Mouse (Mus musculus) MEL (cell line): ENCODE results near the gene Fam122a. TPM values are rescaled to one million over a fixed set of nuclear protein-coding genes. Genes with fewer than 3 reads are reported as not detected.

Experiments used
- DNase-seq: peaks from one replicate; pipeline ENCODE4 v3.0.0; 2011; ENCODE audit warnings: low read depth, low spot score
- H3K27ac ChIP-seq: 2 replicates; pipeline ENCODE4 v1.5.1; 2012; ENCODE audit warnings: low read depth, mild to moderate bottlenecking, control low read depth, low read length, moderate library complexity; ENCODE audit not compliant: control insufficient read depth
- H3K27me3 ChIP-seq, 2 experiments: fragments of 150-350 bp in 1 of 2; sonication (generic) in 1 of 2; 2 replicates each; pipeline ENCODE4 v1.6.1; 2012; ENCODE audit warnings: low read length in 2 of 2, mild to moderate bottlenecking in 2 of 2, improper control_type of control experiment in 1 of 2, moderate library complexity in 1 of 2; ENCODE audit not compliant: insufficient read depth in 2 of 2, control insufficient read depth in 1 of 2
- H3K36me3 ChIP-seq, 2 experiments: 2 replicates each; pipeline ENCODE4 v1.6.1; 2012 to 2014; ENCODE audit warnings: low read length in 2 of 2, improper control_type of control experiment in 1 of 2, inconsistent platforms in 1 of 2, mild to moderate bottlenecking in 1 of 2; ENCODE audit not compliant: insufficient read depth in 2 of 2, control insufficient read depth in 1 of 2
- H3K4me1 ChIP-seq, 2 experiments: fragments of 150-350 bp in 1 of 2; sonication (generic) in 1 of 2; 2 replicates each; pipeline ENCODE4 v1.6.1; 2012; ENCODE audit warnings: low read length in 2 of 2, improper control_type of control experiment in 1 of 2, mild to moderate bottlenecking in 1 of 2; ENCODE audit not compliant: insufficient read depth in 2 of 2, control insufficient read depth in 1 of 2
- H3K4me3 ChIP-seq, 2 experiments: fragments of 150-350 bp in 1 of 2; sonication (generic) in 1 of 2; 2 replicates each; pipeline ENCODE4 v1.5.1; 2012; ENCODE audit warnings: low read depth in 2 of 2, low read length in 2 of 2, mild to moderate bottlenecking in 2 of 2, moderate library complexity in 2 of 2, control low read depth in 1 of 2, improper control_type of control experiment in 1 of 2; ENCODE audit not compliant: control insufficient read depth in 1 of 2, insufficient read depth in 1 of 2
- H3K79me2 ChIP-seq: 2 replicates; pipeline ENCODE4 v1.6.1; 2012; ENCODE audit warnings: mild to moderate bottlenecking, low read length, moderate library complexity; ENCODE audit not compliant: control insufficient read depth, poor library complexity, insufficient read depth
- H3K9ac ChIP-seq: 2 replicates; pipeline ENCODE4 v1.6.1; 2012; ENCODE audit warnings: low read depth, mild to moderate bottlenecking, control low read depth, low read length, moderate library complexity; ENCODE audit not compliant: control insufficient read depth, poor library complexity, severe bottlenecking
- H3K9me3 ChIP-seq: fragments of 150-350 bp; sonication (generic); replicated peaks from 2 replicates; pipeline ENCODE4 v1.6.1; 2012; ENCODE audit warnings: mild to moderate bottlenecking, low read length, improper control_type of control experiment, moderate library complexity; ENCODE audit not compliant: insufficient read depth
- BHLHE40 ChIP-seq: IDR thresholded peaks from 2 replicates; pipeline ENCODE4 v1.6.1; 2012; ENCODE audit warnings: low read depth, mild to moderate bottlenecking, inconsistent platforms, low read length, improper control_type of control experiment, borderline replicate concordance
- CHD2 ChIP-seq: IDR thresholded peaks from 2 replicates; pipeline ENCODE4 v1.6.1; 2011; ENCODE audit warnings: low read length, improper control_type of control experiment
- CTCF ChIP-seq, 3 experiments: IDR thresholded peaks in 2 of 3; conservative IDR thresholded peaks in 1 of 3; 2 replicates each; pipeline ENCODE4 v1.5.1; 2011 to 2012; ENCODE audit warnings: low read length in 3 of 3, low read depth in 2 of 3, mild to moderate bottlenecking in 2 of 3, improper control_type of control experiment in 1 of 3, inconsistent platforms in 1 of 3, mixed read lengths in 1 of 3, moderate library complexity in 1 of 3; ENCODE audit not compliant: control insufficient read depth in 1 of 3, insufficient read depth in 1 of 3, poor library complexity in 1 of 3, severe bottlenecking in 1 of 3
- ELF1 ChIP-seq: IDR thresholded peaks from 2 replicates; pipeline ENCODE4 v1.6.1; 2014; ENCODE audit warnings: low read depth, mild to moderate bottlenecking, inconsistent platforms, low read length, improper control_type of control experiment, moderate library complexity
- ETS1 ChIP-seq: IDR thresholded peaks from 2 replicates; pipeline ENCODE4 v1.6.1; 2012; ENCODE audit warnings: low read depth, mild to moderate bottlenecking, inconsistent platforms, low read length, improper control_type of control experiment, moderate library complexity
- GABPA ChIP-seq: IDR thresholded peaks from 2 replicates; pipeline ENCODE4 v1.6.1; 2012; ENCODE audit warnings: low read depth, mild to moderate bottlenecking, inconsistent platforms, low read length, improper control_type of control experiment, moderate library complexity
- HCFC1 ChIP-seq: IDR thresholded peaks from 2 replicates; pipeline ENCODE4 v1.6.1; 2012; ENCODE audit warnings: low read depth, mild to moderate bottlenecking, inconsistent platforms, low read length, improper control_type of control experiment, moderate library complexity
- MAFK ChIP-seq: IDR thresholded peaks from 2 replicates; pipeline ENCODE4 v1.6.1; 2011; ENCODE audit warnings: low read depth, mild to moderate bottlenecking, low read length, improper control_type of control experiment, borderline replicate concordance
- MEF2A ChIP-seq: IDR thresholded peaks from 2 replicates; pipeline ENCODE4 v1.6.1; 2014; ENCODE audit warnings: low read depth, mild to moderate bottlenecking, inconsistent platforms, low read length, improper control_type of control experiment; ENCODE audit not compliant: poor library complexity, insufficient replicate concordance, severe bottlenecking; ENCODE audit errors: extremely low read depth
- MXI1 ChIP-seq: IDR thresholded peaks from 2 replicates; pipeline ENCODE4 v1.6.1; 2011; ENCODE audit warnings: mild to moderate bottlenecking, low read depth, low read length, improper control_type of control experiment
- MYC ChIP-seq: IDR thresholded peaks from 2 replicates; pipeline ENCODE4 v1.6.1; 2011; ENCODE audit warnings: low read depth, mild to moderate bottlenecking, low read length, improper control_type of control experiment, moderate library complexity
- NRF1 ChIP-seq: IDR thresholded peaks from 2 replicates; pipeline ENCODE4 v1.6.1; 2014; ENCODE audit warnings: low read depth, mild to moderate bottlenecking, inconsistent platforms, low read length, improper control_type of control experiment, moderate library complexity; ENCODE audit not compliant: poor library complexity, insufficient read depth, severe bottlenecking
- POLR2A ChIP-seq, 2 experiments: IDR thresholded peaks; 2 replicates each; pipeline ENCODE4 v1.6.1; 2011 to 2012; ENCODE audit warnings: low read length in 2 of 2, mild to moderate bottlenecking in 2 of 2, control low read depth in 1 of 2, improper control_type of control experiment in 1 of 2, low read depth in 1 of 2, moderate library complexity in 1 of 2; ENCODE audit not compliant: control insufficient read depth in 1 of 2, insufficient read depth in 1 of 2, poor library complexity in 1 of 2
- POLR2AphosphoS2 ChIP-seq: IDR thresholded peaks from 2 replicates; pipeline ENCODE4 v1.6.1; 2011; ENCODE audit warnings: low read length, improper control_type of control experiment
- POLR2AphosphoS5 ChIP-seq: IDR thresholded peaks from 2 replicates; pipeline ENCODE4 v1.6.1; 2012; ENCODE audit warnings: low read depth, borderline replicate concordance, mild to moderate bottlenecking, inconsistent platforms, low read length, moderate library complexity, mixed read lengths
- TCF12 ChIP-seq: IDR thresholded peaks from 2 replicates; pipeline ENCODE4 v1.6.1; 2014; ENCODE audit warnings: low read depth, mild to moderate bottlenecking, inconsistent platforms, low read length, improper control_type of control experiment, moderate library complexity
- UBTF ChIP-seq: IDR thresholded peaks from 2 replicates; pipeline ENCODE4 v1.6.1; 2012; ENCODE audit warnings: low read depth, mild to moderate bottlenecking, inconsistent platforms, low read length, improper control_type of control experiment, moderate library complexity, borderline replicate concordance; ENCODE audit not compliant: insufficient read depth
- USF2 ChIP-seq, 2 experiments: IDR thresholded peaks; 2 replicates each; pipeline ENCODE4 v1.6.1; 2011 to 2012; ENCODE audit warnings: improper control_type of control experiment in 2 of 2, low read length in 2 of 2, borderline replicate concordance in 1 of 2, inconsistent platforms in 1 of 2, low read depth in 1 of 2, mild to moderate bottlenecking in 1 of 2; ENCODE audit not compliant: insufficient read depth in 1 of 2
- ZKSCAN1 ChIP-seq: IDR thresholded peaks from 2 replicates; pipeline ENCODE4 v1.6.1; 2012; ENCODE audit warnings: low read depth, mild to moderate bottlenecking, inconsistent platforms, low read length, improper control_type of control experiment, moderate library complexity
- ZMIZ1 ChIP-seq: IDR thresholded peaks from 2 replicates; pipeline ENCODE4 v1.6.1; 2012; ENCODE audit warnings: low read depth, mild to moderate bottlenecking, inconsistent platforms, low read length, improper control_type of control experiment, moderate library complexity
- polyA plus RNA-seq, 2 experiments: library from polyadenylated mRNA; stranded (reverse) in 1 of 2; unstranded in 1 of 2; fragments of >175 nt in 1 of 2; fragments of >200 nt in 1 of 2; gene quantifications; 2 replicates each; pipeline versions ENCODE4 v1.2.1 to v1.2.4; 2012; ENCODE audit warnings: low replicate concordance in 2 of 2, low read depth in 1 of 2; ENCODE audit not compliant: insufficient read length in 2 of 2, insufficient read depth in 1 of 2, missing spikeins in 1 of 2
- total RNA-seq: library from RNA; depleted of rRNA; stranded (reverse); fragments of 300-350 nt; gene quantifications from 2 replicates; pipeline ENCODE4 v1.2.3, GENCODE M21; 2012

The Fam122a gene
- total and polyA plus RNA-seq, 3 experiments, result 4.5 to 38.4 TPM; not detected in 1

DNA sequence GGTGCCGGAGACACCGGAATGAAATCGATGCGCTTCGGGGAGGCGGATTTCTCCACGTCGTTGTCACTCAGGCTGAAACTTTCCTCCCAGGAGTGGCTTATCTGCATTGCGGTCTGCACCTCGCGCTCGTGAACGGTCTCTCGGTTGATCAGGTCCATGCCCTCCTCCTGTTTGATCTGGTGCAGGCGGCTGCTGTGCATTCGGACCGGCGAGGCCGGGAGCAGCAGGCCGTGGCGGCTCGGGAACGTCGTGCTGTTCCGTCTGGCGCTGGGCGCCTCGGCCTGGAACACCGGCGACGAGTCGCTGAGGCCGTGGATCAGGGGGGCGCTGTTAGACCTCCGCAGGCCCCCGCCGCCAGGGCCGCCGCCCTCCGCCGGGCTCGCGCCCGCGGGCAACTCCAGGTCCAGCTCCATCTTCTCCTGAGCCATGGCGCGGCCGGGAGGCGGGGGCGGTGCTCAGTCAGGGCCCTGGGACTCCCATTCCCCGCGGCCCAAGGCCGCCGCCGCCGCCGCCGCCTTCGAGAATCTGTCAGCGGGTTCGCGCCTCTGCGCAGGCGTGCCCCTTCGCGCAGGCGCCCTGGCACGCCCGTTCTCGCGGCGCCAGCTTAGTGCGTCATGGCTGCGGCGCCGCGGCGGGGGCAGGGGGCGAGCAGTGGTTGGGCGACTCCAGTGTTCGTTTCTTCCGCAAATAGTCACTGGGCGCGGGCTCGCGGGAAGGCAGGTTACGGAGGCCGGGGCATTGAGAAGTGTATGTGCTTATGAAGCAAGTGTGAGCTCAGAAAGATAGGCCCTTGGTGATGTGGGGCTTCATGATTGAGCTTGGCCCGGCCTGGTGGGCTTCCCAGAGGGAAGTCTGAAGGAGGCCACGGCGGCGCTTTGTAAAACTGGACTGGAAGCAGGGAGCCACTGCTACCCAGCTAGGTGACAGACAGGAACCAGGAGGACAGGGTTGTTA lies at the start of gene Fam122a (continued):
- TF ChIP-seq TCF12 (no peak), ETS1 (0 out of 2 replicates have a peak, but pooled peaks have one; percentile 26), POLR2AphosphoS2 (peak; percentile 75), USF2 (IDR thresholded peaks at IDR 0.05; ENCODE audit: borderline replicate concordance in 1 of 2, insufficient read depth in 1 of 2, low read depth in 1 of 2, low read length in 2 of 2) (no peak), ZMIZ1 (peak; percentile 87)

DNA sequence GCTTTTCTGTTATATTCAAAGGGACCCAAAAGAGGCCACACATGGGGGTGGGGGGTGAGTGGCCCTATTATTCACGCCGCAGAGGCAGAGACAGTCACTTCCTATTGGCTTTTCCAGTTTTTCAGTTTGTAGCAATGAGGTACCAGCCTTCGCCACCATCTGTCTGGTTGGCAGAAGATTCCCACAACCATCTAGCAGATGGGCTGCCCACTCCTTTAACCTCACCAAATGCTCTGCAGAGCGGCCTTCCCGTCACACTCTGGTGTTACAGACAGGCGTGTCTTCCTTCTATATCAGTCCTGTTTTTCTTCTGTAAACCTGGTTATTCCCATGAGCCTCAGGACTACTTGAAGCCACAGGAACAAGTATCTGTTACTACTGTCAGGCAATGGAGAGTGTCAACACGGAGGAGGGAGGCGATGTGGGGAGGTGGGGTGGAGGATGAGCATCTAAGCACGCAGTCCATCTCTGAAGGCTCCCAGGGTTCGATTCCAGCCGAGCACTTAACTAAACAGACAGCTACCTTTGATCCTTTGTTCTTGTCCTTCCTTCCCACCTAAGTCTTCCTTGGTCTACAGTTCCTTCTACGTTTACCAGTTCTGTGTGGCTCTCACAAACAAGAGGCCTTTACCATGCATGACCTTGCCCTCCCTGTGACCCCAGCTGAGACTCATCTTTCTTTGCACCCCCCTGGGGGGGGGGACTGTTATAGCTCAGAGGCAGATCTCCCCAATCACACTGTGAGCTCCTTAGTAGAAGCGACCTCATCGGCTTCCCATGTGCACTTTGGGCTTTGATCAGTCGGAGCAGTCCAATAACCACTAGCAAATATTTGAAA lies 46.5 kb upstream of the Fam122a start:
- H3K4me3 ChIP-seq, result no peak overlapping the region
- DNase-seq, result no peak
- H3K27ac ChIP-seq, result no peak overlapping the region
- no peak overlapping the region for H3K9ac ChIP-seq
- H3K36me3 ChIP-seq, result peaks cover 0 to 21% of the 10 kb centered on the region in 2 experiments; a peak in 2 of 4 replicates
- H3K9me3 ChIP-seq, result no peaks in the 10 kb centered on the region
- no peaks in the 10 kb centered on the region for H3K27me3 ChIP-seq
- TF ChIP-seq CHD2 (no peak), CTCF (IDR thresholded peaks at IDR 0.05 in 2 of 3, conservative IDR thresholded peaks at IDR 0.05 in 1 of 3; ENCODE audit: control insufficient read depth in 1 of 3, insufficient read depth in 1 of 3, low read depth in 2 of 3, low read length in 3 of 3, poor library complexity in 1 of 3, severe bottlenecking in 1 of 3) (no peak), HCFC1 (no peak), MXI1 (no peak), GABPA (no peak), MEF2A (no peak), POLR2AphosphoS5 (no peak), POLR2AphosphoS2 (no peak), MYC (no peak), TCF12 (no peak), ELF1 (no peak), POLR2A (IDR thresholded peaks at IDR 0.05; ENCODE audit: control insufficient read depth in 1 of 2, insufficient read depth in 1 of 2, low read depth in 1 of 2, low read length in 2 of 2, poor library complexity in 1 of 2) (no peak), ETS1 (no peak), MAFK (no peak), NRF1 (no peak), ZKSCAN1 (no peak), UBTF (no peak), BHLHE40 (no peak)
- H3K79me2 ChIP-seq, result no peaks in the 10 kb centered on the region
- H3K4me1 ChIP-seq, result peaks cover 17 to 19% of the 10 kb centered on the region in 2 experiments
